Mouse (Mus musculus) kidney, adult 8-10 months (tissue): ENCODE data around the gene Wfs1.

Experiments used
- DNase-seq, 2 experiments: peaks; one replicate each; pipeline ENCODE4 v3.0.0; 2022

Wfs1 gene

GRCm38 (mm10) chr5:36928701-36929100 is 60.3 kb downstream of the Wfs1 start:
- no peak for DNase-seq

GRCm38 (mm10) chr5:36923826-36924700 is 64.9 kb downstream of the Wfs1 start:
- DNase-seq: no peak

- no peak for DNase-seq
Measured at GRCm38 (mm10) chr5:36922811-36923210, 66.2 kb downstream of the Wfs1 start.

- no peak for DNase-seq
Measured at GRCm38 (mm10) chr5:36921871-36922270, 67.1 kb downstream of the Wfs1 start.

GRCm38 (mm10) chr5:36920072-36920471 is 68.9 kb downstream of the Wfs1 start:
- no peak for DNase-seq

GRCm38 (mm10) chr5:36918016-36918415 is 71.0 kb downstream of the Wfs1 start:
- DNase-seq: no peak

- DNase-seq: no peak
Measured at GRCm38 (mm10) chr5:36917245-36917644, 71.8 kb downstream of the Wfs1 start.

- DNase-seq: no peak
Measured at GRCm38 (mm10) chr5:36916581-36916980, 72.4 kb downstream of the Wfs1 start.
